Mouse (Mus musculus) forebrain, embryonic 13.5 days (tissue): ENCODE data around the gene Ctnnbl1. TPM values are rescaled to one million over a fixed set of nuclear protein-coding genes. Genes with fewer than 3 reads are reported as not detected.
A peak's percentile ranks its signal among the peaks of the same experiment; 100 is the strongest.

Experiments
- ATAC-seq: fragments of 200-750 bp; cut with Nextera tagmentation; 2 replicates; pipeline ENCODE4 v1.8.0; 2017
- H3K27ac ChIP-seq: fragments of 300-500 bp; sonication (generic); 2 replicates; pipeline ENCODE4 v1.5.1; 2015; ENCODE audit warnings: inconsistent platforms, mild to moderate bottlenecking, moderate library complexity
- H3K27me3 ChIP-seq: fragments of 300-500 bp; sonication (generic); 2 replicates; pipeline ENCODE4 v1.6.1; 2015; ENCODE audit warnings: mild to moderate bottlenecking, inconsistent platforms
- H3K36me3 ChIP-seq: fragments of 300-500 bp; sonication (generic); 2 replicates; pipeline ENCODE4 v1.6.1; 2015; ENCODE audit warnings: mild to moderate bottlenecking, inconsistent platforms; ENCODE audit not compliant: poor library complexity, severe bottlenecking
- H3K4me1 ChIP-seq: fragments of 300-500 bp; sonication (generic); 2 replicates; pipeline ENCODE4 v1.6.1; 2015; ENCODE audit warnings: inconsistent platforms
- H3K4me2 ChIP-seq: fragments of 300-500 bp; sonication (generic); 2 replicates; pipeline ENCODE4 v1.6.1; 2015; ENCODE audit warnings: inconsistent platforms, mild to moderate bottlenecking, moderate library complexity
- H3K4me3 ChIP-seq: fragments of 300-500 bp; sonication (generic); 2 replicates; pipeline ENCODE4 v1.5.1; 2015; ENCODE audit warnings: mild to moderate bottlenecking, inconsistent platforms
- H3K9ac ChIP-seq: fragments of 300-500 bp; sonication (generic); 2 replicates; pipeline ENCODE4 v1.6.1; 2015; ENCODE audit warnings: mild to moderate bottlenecking, inconsistent platforms
- H3K9me3 ChIP-seq: fragments of 300-500 bp; sonication (generic); replicated peaks from 2 replicates; pipeline ENCODE4 v1.6.1; 2016; ENCODE audit warnings: inconsistent platforms
- WGBS: fragments of 180-500 bp; shearing (Covaris S2); methylation state at CpG from one replicate; pipeline ENCODE4 v1.1.7; 2015; 5-methylcytosine and 5-hydroxymethylcytosine counted together
- polyA plus RNA-seq: library from polyadenylated mRNA; unstranded; fragments of >200 nt; fragmentation: Nextera tagmentation; extraction: Ambion mirVana; gene quantifications from 2 replicates; pipeline ENCODE4 v1.2.1, GENCODE M21; 2015

The Ctnnbl1 gene
- polyA plus RNA-seq, 1 experiment from 2014 or later: 97.1 TPM

- no peak overlapping the region for H3K27ac ChIP-seq
- no peak for ATAC-seq
- 79% methylated on average over 11 of the region's 11 CpGs for WGBS
These were observed 198.4 kb downstream of the Ctnnbl1 start for GRCm38 (mm10) chr2:157935444-157936171.

GRCm38 (mm10) chr2:157936676-157937075, 199.5 kb downstream of the Ctnnbl1 start:
- ATAC-seq: no peak
- H3K9me3 ChIP-seq: no peaks in the 10 kb centered on the region
- H3K27me3 ChIP-seq: peaks cover 32% of the 10 kb centered on the region
- H3K36me3 ChIP-seq: 0 out of 2 replicates have a peak, but pooled peaks cover 2% of the 10 kb centered on the region
- no peak overlapping the region for H3K4me3 ChIP-seq
- no peak overlapping the region for H3K9ac ChIP-seq
- WGBS: 84% methylated on average over 4 of the region's 4 CpGs
- H3K4me2 ChIP-seq: no peak overlapping the region
- H3K4me1 ChIP-seq: peaks cover 19% of the 10 kb centered on the region
- H3K27ac ChIP-seq: no peak overlapping the region

More at GRCm38 (mm10) chr2:157935444-157936171, 198.4 kb downstream of the Ctnnbl1 start:
- peaks cover 8% of the 10 kb centered on the region for H3K4me1 ChIP-seq
- no peak overlapping the region for H3K9ac ChIP-seq
- no peak overlapping the region for H3K4me3 ChIP-seq
- no peak overlapping the region for H3K4me2 ChIP-seq
- no peaks in the 10 kb centered on the region for H3K9me3 ChIP-seq
- peaks cover 21% of the 10 kb centered on the region for H3K27me3 ChIP-seq
- 0 out of 2 replicates have a peak, but pooled peaks cover 2% of the 10 kb centered on the region for H3K36me3 ChIP-seq

GRCm38 (mm10) chr2:157940586-157941185, 203.5 kb downstream of the Ctnnbl1 start:
- H3K36me3 ChIP-seq: 0 out of 2 replicates have a peak, but pooled peaks cover 2% of the 10 kb centered on the region
- peak overlapping the region; percentile 48 for H3K4me2 ChIP-seq
- no peak for ATAC-seq
- 6% methylated on average over 18 of the region's 18 CpGs for WGBS
- H3K9ac ChIP-seq: no peak overlapping the region
- 0 out of 2 replicates have a peak overlapping the region, but pooled peaks have one; percentile 15 for H3K27ac ChIP-seq
- no peaks in the 10 kb centered on the region for H3K9me3 ChIP-seq
- H3K4me1 ChIP-seq: peaks cover 37% of the 10 kb centered on the region
- H3K4me3 ChIP-seq: no peak overlapping the region
- peaks cover 37% of the 10 kb centered on the region for H3K27me3 ChIP-seq

Other genes with a start within 250 kb of the Ctnnbl1 start
- gene Nnat, start 177.3 kb upstream of the Ctnnbl1 start, polyA plus RNA-seq: 6,508 and 7,407 TPM in 2 replicates
- 161 and 187 TPM in 2 replicates for gene Blcap, start 166.1 kb upstream of the Ctnnbl1 start, polyA plus RNA-seq
- gene Vstm2l, start 177.3 kb downstream of the Ctnnbl1 start, polyA plus RNA-seq: 1.9 and 2.7 TPM in 2 replicates